Mouse (Mus musculus): Measurements from ENCODE around the gene Cd84.
"Not testable (repeated sequence)": the region's sequence is repeated elsewhere in the genome, so short reads cannot be mapped to it uniquely, and the experiment has no call there.

The Cd84 gene

GRCm38 (mm10) chr1:171839488-171839887 lies at the start of gene Cd84:
Gene Cd84 (plus strand): TSS chr1:171839697.
- no peak for DNase-seq (ENCODE audit: low spot score in 2 of 2)

DNA sequence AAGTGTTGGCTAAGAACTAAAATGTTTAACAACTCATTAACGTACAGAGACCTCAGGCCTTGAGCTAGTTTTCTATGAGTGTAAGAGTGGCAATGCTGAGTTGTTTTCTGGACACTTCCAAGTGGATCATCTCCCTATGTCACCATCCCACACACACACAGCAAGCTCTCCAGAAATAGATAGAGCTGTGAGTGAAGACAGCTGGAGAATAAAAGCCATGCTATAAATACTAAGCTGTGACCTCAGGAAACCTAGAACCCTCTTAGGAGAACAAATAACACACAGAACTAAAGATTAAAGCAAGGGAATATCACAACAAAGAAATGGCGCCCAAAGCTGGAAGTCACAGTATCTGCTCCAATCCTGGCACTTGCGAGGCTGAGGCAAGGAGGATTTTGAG lies 48.0 kb upstream of the Cd84 start:
- DNase-seq (ENCODE audit: low spot score in 2 of 2): no peak

GRCm38 (mm10) chr1:171796185-171796584 lies 43.3 kb upstream of the Cd84 start:
- DNase-seq (ENCODE audit: low spot score in 2 of 2): no peak

GRCm38 (mm10) chr1:171797840-171798239 lies 41.7 kb upstream of the Cd84 start:
- DNase-seq (ENCODE audit: low spot score in 2 of 2): no peak

- no peak for DNase-seq (ENCODE audit: low spot score in 2 of 2)
Observed at GRCm38 (mm10) chr1:171799648-171800047, 39.8 kb upstream of the Cd84 start.

DNA sequence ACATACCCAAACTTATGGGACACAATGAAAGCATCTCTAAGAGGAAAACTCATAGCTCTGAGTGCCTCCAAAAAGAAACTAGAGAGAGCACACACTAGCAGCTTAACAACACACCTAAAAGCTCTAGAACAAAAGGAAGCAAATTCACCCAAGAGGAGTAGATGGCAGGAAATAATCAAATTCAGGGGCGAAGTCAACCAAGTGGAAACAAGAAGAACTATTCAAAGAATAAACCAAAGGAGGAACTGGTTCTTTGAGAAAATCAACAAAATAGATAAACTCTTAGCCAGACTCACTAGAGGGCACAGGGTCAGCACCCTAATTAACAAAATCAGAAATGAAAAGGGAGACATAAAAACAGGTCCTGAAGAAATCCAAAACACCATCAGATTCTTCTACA lies 28.4 kb upstream of the Cd84 start:
- not testable (repeated sequence) for DNase-seq (ENCODE audit: low spot score in 2 of 2)

DNA sequence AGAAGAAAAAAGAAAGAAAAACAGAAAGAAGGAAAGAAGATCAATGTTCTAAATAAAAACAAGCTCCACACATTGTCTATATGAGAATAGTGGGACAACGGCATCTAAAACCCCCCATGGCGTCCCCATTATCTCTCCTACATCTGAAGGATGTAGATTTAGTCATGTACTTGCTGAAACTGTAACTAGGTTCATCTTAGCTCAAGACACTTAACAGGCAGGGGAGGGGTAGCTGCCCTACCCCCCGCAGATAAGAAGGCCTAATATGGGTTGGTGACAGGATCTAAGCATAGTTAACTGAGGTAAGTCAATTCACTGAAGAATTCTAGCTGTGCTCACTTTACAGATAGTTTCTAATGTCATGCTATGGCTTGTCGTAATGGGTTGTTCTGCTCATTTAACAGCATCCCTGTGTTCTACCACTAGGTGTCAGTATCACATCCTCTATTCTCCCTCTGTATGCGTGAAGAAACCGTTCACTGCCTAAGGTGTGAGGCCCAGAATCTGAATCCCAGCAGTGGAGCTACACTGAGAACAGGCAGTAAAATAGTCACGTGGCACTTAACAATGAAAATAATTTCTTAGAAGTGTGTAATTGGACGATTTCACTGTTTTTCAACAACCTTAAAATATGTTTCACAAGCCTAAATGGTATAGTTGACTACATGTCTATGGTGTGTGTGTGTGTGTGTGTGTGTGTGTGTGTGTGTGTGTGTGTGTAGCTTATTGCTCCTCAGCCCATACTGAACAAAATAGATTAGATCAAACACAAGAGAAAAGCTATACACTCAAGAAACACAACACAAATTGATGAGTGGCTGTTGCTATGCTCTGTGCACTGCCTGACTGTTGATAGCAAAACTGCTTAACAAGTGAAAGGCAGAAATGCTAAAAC lies 23.7 kb upstream of the Cd84 start:
- peak; percentile 61 for DNase-seq (ENCODE audit: low spot score in 2 of 2)

GRCm38 (mm10) chr1:171816991-171817390 lies 22.5 kb upstream of the Cd84 start:
- DNase-seq (ENCODE audit: low spot score in 2 of 2): no peak

- DNase-seq (ENCODE audit: low spot score in 2 of 2): no peak
Observed at GRCm38 (mm10) chr1:171821331-171821730, 18.2 kb upstream of the Cd84 start.

GRCm38 (mm10) chr1:171825462-171825861 lies 14.0 kb upstream of the Cd84 start:
- DNase-seq (ENCODE audit: low spot score in 2 of 2): no peak

DNA sequence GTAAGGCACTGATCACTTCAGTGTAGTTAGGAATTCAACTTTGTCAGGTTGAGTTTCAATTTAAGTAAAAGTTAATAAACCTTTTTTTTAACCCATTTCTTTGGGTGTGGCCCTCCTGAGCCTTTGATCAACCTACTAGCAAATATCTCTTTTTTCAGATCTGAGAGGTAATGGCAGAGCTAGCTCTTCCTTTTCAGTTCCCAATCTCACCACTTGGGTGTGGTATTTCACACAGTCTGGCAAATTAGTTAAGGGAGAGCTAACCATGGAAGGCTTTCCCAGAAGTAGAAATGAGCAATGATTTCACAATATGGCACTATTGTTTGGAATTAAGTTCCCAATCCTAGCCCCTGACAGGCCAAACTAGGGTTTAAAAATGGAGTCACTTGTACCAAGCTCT lies 13.3 kb upstream of the Cd84 start:
- DNase-seq (ENCODE audit: low spot score in 2 of 2): peak; percentile 26 to 28

- no peak for DNase-seq (ENCODE audit: low spot score in 2 of 2)
Observed at GRCm38 (mm10) chr1:171827674-171828073, 11.8 kb upstream of the Cd84 start.

GRCm38 (mm10) chr1:171840450-171841023 lies 1.0 kb downstream of the Cd84 start:
- peak; percentile 45 to 56 for DNase-seq (ENCODE audit: low spot score in 2 of 2)

GRCm38 (mm10) chr1:171845035-171845754 lies 5.7 kb downstream of the Cd84 start:
- DNase-seq (ENCODE audit: low spot score in 2 of 2): peak; percentile 46 to 57

- no peak for DNase-seq (ENCODE audit: low spot score in 2 of 2)
Observed at GRCm38 (mm10) chr1:171848201-171848600, 8.7 kb downstream of the Cd84 start.

GRCm38 (mm10) chr1:171848757-171849156 lies 9.3 kb downstream of the Cd84 start:
- no peak for DNase-seq (ENCODE audit: low spot score in 2 of 2)

DNA sequence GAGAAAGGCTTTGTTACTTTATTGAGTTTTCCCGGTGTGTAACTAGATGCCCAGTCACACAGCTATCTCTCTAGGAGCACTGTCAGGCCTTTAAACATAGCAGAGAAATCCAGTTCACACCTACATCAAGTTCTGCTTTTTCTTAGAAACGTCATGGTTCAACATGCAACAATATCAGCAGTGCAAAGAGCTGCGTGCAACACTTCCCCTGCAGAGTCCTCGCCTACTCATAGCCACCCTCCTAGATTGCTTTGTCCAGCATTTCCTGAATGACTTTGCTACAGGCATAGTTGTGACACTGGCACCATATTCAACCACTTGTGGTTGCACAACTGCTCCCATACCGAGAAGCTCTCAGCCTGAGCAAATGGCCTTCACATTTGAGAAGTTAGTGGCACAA lies 10.0 kb downstream of the Cd84 start:
- peak; percentile 46 to 60 for DNase-seq (ENCODE audit: low spot score in 2 of 2)

DNA sequence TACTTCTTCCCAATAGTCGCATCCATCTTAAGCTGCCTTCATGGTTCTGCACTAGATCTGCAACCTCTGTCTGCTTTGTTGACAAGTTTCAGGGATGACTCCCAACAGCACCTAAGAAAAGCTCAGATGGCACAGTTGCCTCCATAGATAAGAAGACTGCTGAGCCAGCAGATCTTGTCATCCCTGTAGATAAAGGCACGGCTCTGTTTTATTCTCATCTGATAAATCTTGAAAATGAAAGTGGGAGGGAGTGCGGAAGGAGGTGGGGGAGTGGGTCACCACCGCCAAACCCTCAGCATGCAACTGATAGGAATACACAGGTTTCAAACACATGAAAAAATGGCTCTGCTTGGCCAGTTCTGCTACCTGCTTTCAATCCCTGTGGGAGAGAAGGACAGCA lies 26.0 kb downstream of the Cd84 start:
- no peak for DNase-seq (ENCODE audit: low spot score in 2 of 2)

- DNase-seq (ENCODE audit: low spot score in 2 of 2): no peak
Observed at GRCm38 (mm10) chr1:171886989-171887388, 47.5 kb downstream of the Cd84 start.

DNA sequence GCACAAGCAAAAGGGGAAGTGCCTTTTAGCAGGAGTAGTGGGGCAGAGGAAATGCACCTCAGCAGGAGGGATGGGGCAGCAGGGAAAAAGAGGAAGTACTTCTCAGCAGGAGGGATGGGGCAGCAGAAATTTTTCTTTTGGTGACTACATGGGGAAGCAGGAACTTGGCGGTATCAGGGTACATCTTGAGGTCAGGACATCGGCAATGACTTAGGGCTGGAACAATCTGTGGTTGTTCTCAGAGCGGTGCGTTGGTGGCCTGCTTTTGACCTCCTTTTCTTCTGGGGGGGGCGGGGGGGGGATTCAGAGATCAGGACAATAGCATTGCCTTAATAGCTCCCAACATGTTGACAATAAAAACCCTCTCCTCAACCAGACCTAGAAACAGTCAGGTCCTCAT lies 55.9 kb downstream of the Cd84 start, which contains the start of gene Gm10521:
Gene Gm10521, plus strand, starts transcription at position 301 of the 400 bp plus-strand sequence.
- peak in 1 of 2 experiments; percentile 15 for DNase-seq (ENCODE audit: low spot score in 2 of 2)

DNA sequence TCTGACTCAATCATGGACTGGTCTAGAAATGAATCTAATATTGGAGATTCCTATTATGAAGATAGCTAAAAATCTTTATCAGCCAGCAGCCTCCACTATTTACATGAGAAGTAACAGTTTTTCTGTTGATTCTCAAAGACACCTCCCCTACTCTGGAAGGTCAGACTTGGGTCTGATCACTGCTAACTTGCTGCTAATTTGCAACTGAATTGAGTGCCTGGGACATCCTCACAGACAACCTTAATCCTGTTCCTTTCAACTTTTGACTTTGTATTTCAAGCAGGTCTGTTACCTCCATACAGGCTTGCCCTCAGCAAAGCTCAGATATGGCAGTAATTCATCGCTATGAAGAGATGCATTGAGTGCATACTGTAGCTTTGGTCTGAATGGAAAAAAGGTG lies 64.5 kb downstream of the Cd84 start:
- no peak for DNase-seq (ENCODE audit: low spot score in 2 of 2)

All from natural killer cell, adult 2 months (primary cell).